8 mouse cellular contexts compared by ENCODE assay signal in the genomic region with DNA sequence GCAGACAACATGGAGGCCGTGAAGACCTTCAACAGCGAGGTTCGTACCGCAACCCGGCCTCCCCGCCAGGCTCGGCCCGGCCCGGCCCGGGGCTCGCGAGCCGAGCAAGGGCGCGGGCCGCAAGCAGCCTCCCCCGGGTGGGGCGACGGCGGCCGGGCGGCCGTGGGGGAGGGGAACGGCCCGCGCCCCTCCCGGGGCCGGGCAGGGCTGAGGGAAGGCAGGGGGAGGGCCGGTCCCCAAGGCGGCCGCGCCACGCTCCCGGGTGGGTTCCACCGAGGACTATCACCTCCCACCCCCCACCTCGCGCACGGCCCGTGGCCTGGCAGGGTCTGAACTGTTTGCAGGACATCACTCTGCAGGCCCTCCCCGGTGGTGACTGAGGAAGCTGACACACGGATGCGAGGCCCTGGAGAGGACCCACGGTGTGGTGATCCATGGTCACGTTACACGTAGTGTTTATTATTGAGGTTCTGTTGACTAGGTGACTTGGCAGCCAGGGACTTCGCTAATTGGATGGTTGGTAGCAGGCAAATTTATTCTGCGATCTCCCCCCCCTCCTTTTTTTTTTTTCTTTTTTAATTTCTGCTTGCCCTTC. TPM values are rescaled to one million over a fixed set of nuclear protein-coding genes. Genes with fewer than 3 reads are reported as not detected.
DNase-seq lines count a peak whose midpoint lies in the region; ATAC-seq and TF ChIP-seq lines count a peak whose summit lies in the region.

No protein-coding gene starts in this region.

- under 1% methylated on average over 47 of the region's 47 CpGs for WGBS in embryonic facial prominence, embryonic 12.5 days
- under 1% methylated on average over 35 of the region's 47 CpGs for WGBS in kidney, postnatal 0 days
- under 1% methylated on average over 47 of the region's 47 CpGs for WGBS in liver, embryonic 14.5 days (ENCODE audit: insufficient replicate concordance)
- WGBS in stomach, embryonic 16.5 days: under 1% methylated on average over 47 of the region's 47 CpGs

- DNase-seq in B cell, adult 2 months: peak; percentile 87 to 90
- DNase-seq in adrenal gland, postnatal 14 days: peak; percentile 76
- DNase-seq in heart, adult 9 months (ENCODE audit: low spot score in 2 of 2): peak; percentile 62 to 63
- DNase-seq in kidney, postnatal 0 days (ENCODE audit: low spot score): peak; percentile 61
- peak; percentile 45 to 64 (median 45) for DNase-seq in liver, embryonic 14.5 days (ENCODE audit: low read depth in 3 of 3, low spot score in 3 of 3)
- DNase-seq in neural tube, embryonic 10.5 days (ENCODE audit: extremely low spot score, low spot score): peak; percentile 63

- no peaks in the 10 kb centered on the region for H3K27me3 ChIP-seq in embryonic facial prominence, embryonic 12.5 days
- no peaks in the 10 kb centered on the region for H3K27me3 ChIP-seq in kidney, postnatal 0 days (ENCODE audit: insufficient read depth, low read length)
- H3K27me3 ChIP-seq in liver, embryonic 14.5 days (ENCODE audit: control insufficient read depth, insufficient read depth, low read length): no peaks in the 10 kb centered on the region
- H3K27me3 ChIP-seq in stomach, embryonic 16.5 days (ENCODE audit: control insufficient read depth, insufficient read depth, low read length): no peaks in the 10 kb centered on the region

- H3K4me2 ChIP-seq in embryonic facial prominence, embryonic 12.5 days (replicated peaks): peak overlapping the region; percentile 59
- peak overlapping the region; percentile 78 for H3K4me2 ChIP-seq in kidney, postnatal 0 days (ENCODE audit: low read length)
- H3K4me2 ChIP-seq in liver, embryonic 14.5 days (ENCODE audit: low read depth): peak overlapping the region; percentile 88
- H3K4me2 ChIP-seq in stomach, embryonic 16.5 days (ENCODE audit: low read depth, low read length): peak overlapping the region; percentile 79

- no peaks in the 10 kb centered on the region for H3K36me3 ChIP-seq in embryonic facial prominence, embryonic 12.5 days
- no peaks in the 10 kb centered on the region for H3K36me3 ChIP-seq in kidney, postnatal 0 days (ENCODE audit: insufficient read depth, low read length)
- H3K36me3 ChIP-seq in liver, embryonic 14.5 days (replicated peaks; ENCODE audit: control insufficient read depth, insufficient read depth, low read depth): no peaks in the 10 kb centered on the region; the same call in none of the 2 replicates
- H3K36me3 ChIP-seq in stomach, embryonic 16.5 days (ENCODE audit: control insufficient read depth, insufficient read depth, low read length): no peaks in the 10 kb centered on the region

- H3K27ac ChIP-seq in embryonic facial prominence, embryonic 12.5 days: peak overlapping the region; percentile 99
- peak overlapping the region; percentile 100 for H3K27ac ChIP-seq in kidney, postnatal 0 days
- H3K27ac ChIP-seq in liver, embryonic 14.5 days: peak overlapping the region; percentile 84
- peak overlapping the region; percentile 100 for H3K27ac ChIP-seq in stomach, embryonic 16.5 days (ENCODE audit: low read length)

- H3K4me3 ChIP-seq in embryonic facial prominence, embryonic 12.5 days: peak overlapping the region; percentile 99
- peak overlapping the region; percentile 91 for H3K4me3 ChIP-seq in kidney, postnatal 0 days (replicated peaks; ENCODE audit: low read depth, low read length)
- H3K4me3 ChIP-seq in liver, embryonic 14.5 days (ENCODE audit: insufficient read depth in 1 of 2, low read depth in 2 of 2, low read length in 2 of 2): peak overlapping the region; percentile 83 to 90
- peak overlapping the region; percentile 81 for H3K4me3 ChIP-seq in stomach, embryonic 16.5 days (replicated peaks; ENCODE audit: low read length)

- peak; percentile 64 for ATAC-seq in embryonic facial prominence, embryonic 12.5 days (ENCODE audit: insufficient number of reproducible peaks, insufficient read depth, low FRiP score, low TSS enrichment)
- peak; percentile 63 for ATAC-seq in kidney, postnatal 0 days (replicated peaks; ENCODE audit: low FRiP score, low read depth)
- peak; percentile 71 for ATAC-seq in liver, embryonic 14.5 days (ENCODE audit: insufficient read depth)
- peak; percentile 72 for ATAC-seq in stomach, embryonic 16.5 days (ENCODE audit: insufficient read depth, low FRiP score)

- H3K9me3 ChIP-seq in embryonic facial prominence, embryonic 12.5 days: no peaks in the 10 kb centered on the region
- H3K9me3 ChIP-seq in kidney, postnatal 0 days (replicated peaks; ENCODE audit: low read length): no peaks in the 10 kb centered on the region
- no peaks in the 10 kb centered on the region for H3K9me3 ChIP-seq in liver, embryonic 14.5 days (ENCODE audit: control insufficient read depth, low read length)
- no peaks in the 10 kb centered on the region for H3K9me3 ChIP-seq in stomach, embryonic 16.5 days (replicated peaks; ENCODE audit: control insufficient read depth, low read length)

- TF ChIP-seq EP300 in liver, embryonic 14.5 days (IDR thresholded peaks at IDR 0.05; ENCODE audit: low read depth): no peak

- peaks cover 17% of the 10 kb centered on the region; the same call in 1 of the 2 replicates for H3K4me1 ChIP-seq in embryonic facial prominence, embryonic 12.5 days
- H3K4me1 ChIP-seq in kidney, postnatal 0 days (replicated peaks; ENCODE audit: insufficient read depth, low read length): no peaks in the 10 kb centered on the region; the same call in 1 of the 2 replicates
- H3K4me1 ChIP-seq in liver, embryonic 14.5 days (replicated peaks; ENCODE audit: control insufficient read depth in 2 of 2, insufficient read depth in 2 of 2, low read length in 1 of 2): peaks cover 6 to 19% of the 10 kb centered on the region in 2 experiments
- H3K4me1 ChIP-seq in stomach, embryonic 16.5 days (ENCODE audit: control insufficient read depth, insufficient read depth, low read length): peaks cover 14% of the 10 kb centered on the region

- peak overlapping the region; percentile 97 for H3K9ac ChIP-seq in embryonic facial prominence, embryonic 12.5 days
- peak overlapping the region; percentile 98 for H3K9ac ChIP-seq in kidney, postnatal 0 days (ENCODE audit: low read depth, low read length)
- H3K9ac ChIP-seq in liver, embryonic 14.5 days (replicated peaks): peak overlapping the region; percentile 82
- peak overlapping the region; percentile 98 for H3K9ac ChIP-seq in stomach, embryonic 16.5 days (ENCODE audit: low read length)

- no peak for TF ChIP-seq CTCF in kidney, postnatal 0 days (IDR thresholded peaks at IDR 0.05; ENCODE audit: low read depth)
- peak; percentile 4; the same call in 1 of the 2 replicates for TF ChIP-seq CTCF in liver, embryonic 14.5 days (IDR thresholded peaks at IDR 0.05; ENCODE audit: low read depth)

RNA-seq across cellular contexts. Expression of gene Scaf8, which starts 0.7 kb away (rescaled TPM):
- 40.4 and 44.0 TPM in 2 replicates for total RNA-seq in adrenal gland, postnatal 14 days (2021)
- 27.7 and 28.3 TPM in 2 replicates for polyA plus RNA-seq in embryonic facial prominence, embryonic 12.5 days (2016; fragmentation: Nextera tagmentation; extraction: Ambion mirVana)
- polyA plus RNA-seq in kidney, postnatal 0 days (2015; fragmentation: Nextera tagmentation; extraction: Ambion mirVana): 15.9 and 16.1 TPM in 2 replicates
- polyA plus RNA-seq in liver, embryonic 14.5 days (2012; rRNA removed): 7.4 and 10.1 TPM in 2 replicates
- 8.2 and 8.8 TPM in 2 replicates for polyA plus RNA-seq in liver, embryonic 14.5 days (2014; fragmentation: Nextera tagmentation; extraction: Ambion mirVana)
- 15.7 and 16.4 TPM in 2 replicates for polyA plus RNA-seq in stomach, embryonic 16.5 days (2015; fragmentation: Nextera tagmentation; extraction: Ambion mirVana)

Comparison
In these comparisons a context has a peak if more than half of its experiments do, and no peak if none do; other contexts are left out.
1. Peak in every context shown above with its lines: DNase-seq, ATAC-seq, H3K4me3 ChIP-seq and H3K27ac ChIP-seq.